Mouse (Mus musculus): ENCODE measurements around the gene Slfn2.

DNA sequence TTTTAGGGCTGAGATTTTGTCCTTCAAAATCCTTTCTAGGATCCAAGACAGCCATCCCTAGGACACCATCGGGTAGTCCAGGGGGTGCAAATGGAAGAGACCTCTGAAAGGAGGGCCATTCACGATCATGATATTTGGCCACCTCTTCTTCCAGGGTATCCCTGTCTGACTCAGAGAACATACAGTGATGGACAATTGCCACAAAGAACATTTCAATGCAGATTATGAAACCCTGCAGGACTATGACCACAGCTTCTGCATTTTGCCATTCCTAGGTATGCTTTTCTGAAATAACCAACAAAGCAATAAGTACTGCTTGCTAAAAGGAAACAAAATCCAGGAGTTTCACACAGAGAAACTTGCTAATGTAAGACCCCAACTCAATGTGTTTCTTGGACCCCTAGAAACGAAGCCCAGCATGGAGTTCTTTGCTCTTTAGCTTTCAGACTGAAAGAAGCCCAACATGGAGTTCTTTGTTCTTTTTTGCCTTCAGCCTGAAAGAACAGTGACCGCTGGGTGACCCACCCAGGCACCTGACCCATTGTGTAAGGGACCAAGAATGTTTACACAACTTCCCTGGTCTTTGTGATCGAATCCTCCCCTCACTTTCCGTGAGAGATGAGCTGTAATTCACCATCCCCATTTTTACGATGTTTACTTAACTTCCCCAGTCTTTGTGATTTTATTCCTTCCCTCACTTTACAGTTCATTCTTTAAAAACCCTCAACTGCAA is 18.0 kb downstream of the Slfn2 start:
- TF ChIP-seq MYOG (IDR thresholded peaks at IDR 0.05; ENCODE audit: control insufficient read depth, extremely low read depth, insufficient read length), result no peak
- TF ChIP-seq CTCF (IDR thresholded peaks at IDR 0.05; ENCODE audit: control insufficient read depth, insufficient read depth, insufficient read length), result no peak
- no peak for TF ChIP-seq MYOD1 (IDR thresholded peaks at IDR 0.05; ENCODE audit: control insufficient read depth, insufficient read length, low read depth)
- TF ChIP-seq MAX (IDR thresholded peaks at IDR 0.05), result no peak
- no peak for TF ChIP-seq CEBPB (IDR thresholded peaks at IDR 0.05; ENCODE audit: low read depth)
